Mouse (Mus musculus) megakaryocyte-erythroid progenitor cell, adult 5-6 weeks (primary cell): ENCODE results near the gene Slc6a20a. TPM values are rescaled to one million over a fixed set of nuclear protein-coding genes. Genes with fewer than 3 reads are reported as not detected.
"Not testable (repeated sequence)": the region's sequence is repeated elsewhere in the genome, so short reads cannot be mapped to it uniquely, and the experiment has no call there.

Experiments
- ATAC-seq: replicated peaks from 2 replicates; pipeline ENCODE4 v1.8.0; 2016; ENCODE audit warnings: mild to moderate bottlenecking, inconsistent platforms; ENCODE audit not compliant: severe bottlenecking, poor library complexity, low FRiP score, low TSS enrichment
- total RNA-seq, 2 experiments: library from RNA; stranded (forward) in 1 of 2; stranded (reverse) in 1 of 2; fragments of 200-1000, 215-1000 nt in 1 of 2; fragments of >200 nt in 1 of 2; fragmentation: Nextera tagmentation in 1 of 2; gene quantifications; 2 replicates each; pipeline ENCODE4 v1.2.3; 2014 to 2017

Slc6a20a gene
- total RNA-seq (2014; fragmentation: Nextera tagmentation) (4.1 and 5.6 TPM in 2 replicates), total RNA-seq (2017) (4.2 and 6.2 TPM in 2 replicates)

GRCm38 (mm10) chr9:123678327-123679105, at the start of gene Slc6a20a, which contains the start of gene Ccr9:
Gene Slc6a20a, minus strand, starts transcription at chr9:123678885.
Gene Ccr9, plus strand, starts transcription at chr9:123678439.
- ATAC-seq, result peak; percentile 87

- ATAC-seq, result no peak
Measured at GRCm38 (mm10) chr9:123722737-123723493, 44.2 kb upstream of the Slc6a20a start.

GRCm38 (mm10) chr9:123717186-123718008, 38.7 kb upstream of the Slc6a20a start, which contains the start of gene Lztfl1:
Gene Lztfl1, minus strand, starts transcription at chr9:123717697.
- ATAC-seq, result peak; percentile 99

- ATAC-seq, result no peak
Measured at GRCm38 (mm10) chr9:123716301-123716700, 37.6 kb upstream of the Slc6a20a start.

GRCm38 (mm10) chr9:123713111-123713510, 34.4 kb upstream of the Slc6a20a start:
- no peak for ATAC-seq

GRCm38 (mm10) chr9:123709226-123709625, 30.5 kb upstream of the Slc6a20a start:
- 0 out of 2 replicates have a peak, but pooled peaks have one; percentile 55 for ATAC-seq

GRCm38 (mm10) chr9:123701822-123702221, 23.1 kb upstream of the Slc6a20a start:
- peak; percentile 99 for ATAC-seq

GRCm38 (mm10) chr9:123695634-123696302, 17.1 kb upstream of the Slc6a20a start:
- ATAC-seq, result 0 out of 2 replicates have a peak, but pooled peaks have one; percentile 37

GRCm38 (mm10) chr9:123688227-123688626, 9.5 kb upstream of the Slc6a20a start:
- peak; percentile 78 for ATAC-seq

GRCm38 (mm10) chr9:123686206-123686605, 7.5 kb upstream of the Slc6a20a start:
- ATAC-seq, result no peak

GRCm38 (mm10) chr9:123683704-123684103, 5.0 kb upstream of the Slc6a20a start:
- no peak for ATAC-seq

- no peak for ATAC-seq
Measured at GRCm38 (mm10) chr9:123679198-123679597, 513 bp upstream of the Slc6a20a start.

- peak; percentile 78 for ATAC-seq
Measured at GRCm38 (mm10) chr9:123665645-123666044, 13.0 kb downstream of the Slc6a20a start.

- ATAC-seq, result not testable (repeated sequence)
Measured at GRCm38 (mm10) chr9:123659986-123660676, 18.6 kb downstream of the Slc6a20a start.

- ATAC-seq, result peak; percentile 84
Measured at GRCm38 (mm10) chr9:123658981-123659380, 19.7 kb downstream of the Slc6a20a start.

GRCm38 (mm10) chr9:123657457-123657856, 21.2 kb downstream of the Slc6a20a start:
- peak; percentile 78 for ATAC-seq

GRCm38 (mm10) chr9:123651369-123651768, 27.3 kb downstream of the Slc6a20a start:
- ATAC-seq, result no peak

- no peak for ATAC-seq
Measured at GRCm38 (mm10) chr9:123649785-123650511, 28.7 kb downstream of the Slc6a20a start.
